Mouse (Mus musculus) urinary bladder, postnatal 36 days (tissue): ENCODE measurements around the gene Kdm5b.

ENCODE experiments used
- DNase-seq, 2 experiments: peaks; one replicate each; pipeline ENCODE4 v3.0.0; 2022; ENCODE audit warnings: low spot score in 2 of 2, mixed read lengths in 1 of 2

Kdm5b gene

DNA sequence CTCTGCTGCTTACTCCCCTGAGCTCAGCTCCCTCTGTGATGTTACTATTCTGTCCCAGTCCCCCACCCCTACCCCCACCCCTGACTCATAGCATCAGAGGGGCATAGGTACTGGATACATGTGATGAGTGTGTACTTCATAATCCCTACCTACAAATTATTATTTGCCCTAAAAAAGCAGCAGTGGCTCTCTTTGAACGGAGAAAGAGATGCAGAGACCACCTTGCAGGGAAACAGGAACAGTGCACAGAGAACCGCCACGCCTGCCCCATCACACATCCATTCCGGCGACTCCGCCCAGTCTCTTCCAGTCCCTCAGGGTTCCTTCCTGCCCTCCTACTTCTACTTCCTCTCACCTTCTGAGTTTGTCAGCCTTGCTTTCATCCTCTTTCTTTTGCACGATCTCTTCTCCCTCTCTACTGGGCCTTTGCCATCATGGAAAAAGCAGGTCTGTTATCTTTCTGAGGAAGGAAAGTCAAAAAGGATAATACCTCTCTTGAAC lies 10.3 kb upstream of the Kdm5b start, which contains the start of gene Mgat4e:
Gene Mgat4e, minus strand, starts transcription at position 51 of the 501 bp plus-strand sequence.
- no peak for DNase-seq

GRCm38 (mm10) chr1:134551869-134552268 lies 8.1 kb upstream of the Kdm5b start:
- DNase-seq, result no peak

DNA sequence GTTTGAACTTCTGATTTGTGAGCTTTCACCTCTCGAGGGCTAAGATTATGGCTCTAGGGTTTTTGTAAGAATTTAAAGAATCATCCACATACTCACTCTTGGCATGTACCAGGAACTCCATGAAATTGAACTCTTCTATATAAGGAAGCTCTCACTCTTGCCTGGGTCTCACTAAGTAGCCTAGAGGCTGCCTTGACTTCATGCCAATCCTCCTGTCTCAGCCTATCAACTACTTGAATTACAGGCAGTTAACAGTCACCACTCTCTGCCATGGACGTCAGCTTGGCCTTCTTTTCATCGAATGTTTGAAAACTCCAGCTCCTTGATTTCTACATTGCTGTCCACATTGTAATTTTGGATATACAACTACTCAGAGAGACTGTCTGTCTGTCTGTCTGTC lies 7.6 kb upstream of the Kdm5b start:
- DNase-seq, result no peak

DNA sequence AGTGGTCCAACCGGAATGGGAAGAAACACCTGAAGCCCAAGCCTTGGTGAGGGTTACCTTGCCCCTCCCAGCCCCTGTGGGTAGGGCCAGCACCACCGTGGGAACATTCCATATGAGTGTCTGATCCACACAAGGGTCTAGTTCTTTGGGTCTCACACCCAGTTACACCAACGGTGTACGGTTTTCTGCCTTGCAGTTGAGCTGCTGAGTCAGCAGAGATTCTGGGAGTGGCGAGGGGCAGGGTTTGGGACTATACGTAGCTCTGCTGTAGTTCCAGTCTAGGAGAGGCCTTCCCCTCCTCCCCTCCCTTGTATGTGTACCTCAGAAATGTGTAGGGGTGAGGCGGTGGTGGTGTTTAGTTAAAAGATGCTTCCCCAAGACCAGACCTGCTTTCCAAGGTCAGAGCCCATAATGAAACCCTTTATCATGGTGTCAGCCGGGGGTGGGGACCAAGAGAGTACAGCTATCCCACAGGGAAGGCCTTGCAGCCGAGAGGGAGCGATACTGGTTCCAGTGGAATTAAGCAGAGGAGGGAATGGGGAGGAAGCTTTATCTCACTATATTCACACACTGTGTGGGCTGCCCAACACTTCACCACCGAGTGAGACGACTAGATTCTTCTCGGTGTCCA lies 4.6 kb upstream of the Kdm5b start:
- peak; percentile 62 to 73 for DNase-seq

DNA sequence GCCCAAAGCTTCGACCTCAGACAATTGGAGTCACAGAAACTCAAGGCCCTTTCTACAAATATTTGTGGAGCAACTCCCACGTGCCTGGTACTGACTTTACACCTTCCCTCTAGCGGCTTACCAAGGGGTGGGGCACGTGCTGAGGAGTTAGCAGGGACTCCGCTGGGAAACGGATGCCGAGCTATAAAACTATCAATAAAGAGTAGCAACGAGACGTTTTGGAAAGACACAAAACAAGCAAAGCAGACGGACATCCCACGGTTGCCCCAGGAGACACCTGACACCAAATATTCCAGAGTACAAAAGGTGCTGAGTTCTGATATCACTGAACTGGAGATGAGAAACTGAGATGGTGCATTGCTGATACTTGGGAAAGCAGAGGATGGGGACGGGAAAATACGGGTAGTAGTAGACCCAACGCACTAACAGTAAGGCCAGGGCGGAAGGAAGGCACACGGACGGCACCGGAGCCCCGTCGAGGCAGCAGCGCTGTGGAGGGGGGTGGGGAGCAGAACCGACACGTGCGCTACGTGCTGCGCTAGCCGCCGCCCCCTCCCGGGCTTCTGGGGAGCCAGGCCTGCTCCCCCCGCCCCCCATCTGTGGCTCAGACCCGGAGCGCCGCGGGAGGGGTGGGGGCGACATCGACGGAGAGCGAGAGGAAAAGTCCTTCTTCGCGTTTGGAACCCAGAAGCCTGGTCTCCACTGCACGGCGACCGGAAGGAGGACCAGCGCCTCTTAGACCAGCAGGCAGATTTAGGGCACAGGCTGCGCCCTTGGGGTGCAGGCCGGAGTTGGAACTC lies 3.9 kb upstream of the Kdm5b start:
- peak; percentile 29 to 30 for DNase-seq

- peak; percentile 91 to 96 for DNase-seq
Measured at GRCm38 (mm10) chr1:134556671-134557218, 3.2 kb upstream of the Kdm5b start.

DNA sequence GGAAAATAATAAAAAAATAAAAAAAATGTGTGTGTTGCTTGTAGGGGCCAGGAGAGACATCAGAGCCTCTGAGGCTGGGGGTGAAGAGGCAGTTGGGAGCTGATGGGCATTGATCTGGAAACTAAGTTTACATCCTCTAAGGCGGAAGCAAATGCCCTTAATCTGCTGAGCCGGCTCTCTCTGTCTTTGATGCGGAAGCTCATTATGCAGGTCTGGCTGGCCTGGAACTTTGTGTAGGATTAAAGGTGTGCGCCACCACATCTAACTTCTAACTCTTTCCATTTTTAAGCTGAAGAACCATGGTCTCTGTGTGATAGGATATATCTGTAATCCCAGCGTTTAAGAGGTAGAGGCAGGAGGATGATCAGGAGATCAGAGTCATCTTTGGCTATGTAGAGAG lies 1.5 kb upstream of the Kdm5b start:
- DNase-seq, result no peak

GRCm38 (mm10) chr1:134559226-134559625 lies 745 bp upstream of the Kdm5b start:
- DNase-seq, result no peak

GRCm38 (mm10) chr1:134560396-134560795 lies 425 bp downstream of the Kdm5b start:
- DNase-seq, result peak in 1 of 2 experiments; percentile 42

GRCm38 (mm10) chr1:134560801-134561769 lies 1.1 kb downstream of the Kdm5b start:
- peak in 1 of 2 experiments; percentile 21 for DNase-seq

GRCm38 (mm10) chr1:134561770-134562143 lies 1.8 kb downstream of the Kdm5b start:
- no peak for DNase-seq

DNA sequence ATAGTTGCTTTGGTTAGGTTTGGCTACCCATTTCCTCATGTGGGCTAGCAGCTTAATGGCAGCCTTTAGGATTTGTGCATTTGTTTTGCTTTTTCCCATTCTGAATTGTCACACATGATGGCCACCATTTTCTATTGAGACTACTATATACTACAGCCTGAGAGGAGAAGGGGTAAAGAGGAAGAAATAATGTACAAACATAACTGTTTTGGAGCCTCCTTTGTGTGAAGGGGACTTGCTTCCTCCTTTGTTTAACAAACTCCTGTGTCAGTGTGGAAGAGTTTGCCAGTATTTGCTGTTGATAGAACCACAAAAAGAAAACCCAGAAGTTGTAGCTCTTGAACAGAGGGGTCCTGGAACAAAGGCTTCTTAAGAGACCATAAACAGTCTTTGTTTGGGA lies 2.5 kb downstream of the Kdm5b start:
- no peak for DNase-seq

DNA sequence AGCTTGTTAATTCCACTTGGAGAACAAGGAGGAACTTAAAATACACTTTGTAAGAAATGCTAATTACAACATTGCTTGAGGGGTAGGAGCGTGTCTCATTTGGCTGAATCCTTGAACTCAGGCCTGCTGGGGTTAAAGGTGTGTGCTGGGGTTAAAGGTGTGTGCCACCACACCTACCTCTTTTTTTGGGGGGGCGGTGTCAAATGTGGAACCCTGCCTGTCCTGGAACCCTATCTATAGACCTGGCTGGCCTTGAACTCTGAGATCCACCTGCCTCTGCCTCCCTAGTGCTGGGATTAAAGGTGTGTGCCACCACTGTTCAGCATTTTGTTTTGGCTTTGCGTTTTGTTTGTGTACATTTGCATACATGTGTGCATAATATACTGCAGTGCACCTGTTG lies 3.8 kb downstream of the Kdm5b start:
- DNase-seq, result no peak

- no peak for DNase-seq
Measured at GRCm38 (mm10) chr1:134567511-134567910, 7.5 kb downstream of the Kdm5b start.

GRCm38 (mm10) chr1:134570171-134570570 lies 10.2 kb downstream of the Kdm5b start:
- DNase-seq, result no peak

GRCm38 (mm10) chr1:134570631-134571030 lies 10.7 kb downstream of the Kdm5b start:
- DNase-seq, result no peak

- DNase-seq, result no peak
Measured at GRCm38 (mm10) chr1:134573300-134573931, 13.4 kb downstream of the Kdm5b start.

DNA sequence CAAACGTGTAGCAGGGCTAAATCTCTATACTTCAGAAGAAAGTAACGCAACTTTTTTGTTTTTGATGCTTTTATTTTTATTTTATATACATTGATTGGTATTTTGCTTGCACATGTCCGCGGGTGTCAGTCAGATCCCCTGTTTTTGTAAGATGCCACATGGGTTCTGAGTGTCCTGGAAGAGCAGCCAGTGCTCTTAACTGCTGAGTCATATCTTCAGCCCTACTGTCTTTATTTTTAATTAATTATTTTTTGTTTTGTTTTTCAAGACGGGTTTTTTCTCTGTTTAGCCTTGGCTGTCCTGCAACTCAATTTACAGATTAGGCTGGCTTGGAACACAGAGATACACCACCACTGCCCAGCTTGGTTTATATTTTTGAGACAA lies 14.0 kb downstream of the Kdm5b start:
- DNase-seq, result no peak

- DNase-seq, result no peak
Measured at GRCm38 (mm10) chr1:134577384-134578120, 17.6 kb downstream of the Kdm5b start.

- DNase-seq, result no peak
Measured at GRCm38 (mm10) chr1:134580796-134581195, 20.8 kb downstream of the Kdm5b start.
